Mouse (Mus musculus) kidney, adult 2 months (tissue): ENCODE results near the gene Nckap1. TPM values are rescaled to one million over a fixed set of nuclear protein-coding genes. Genes with fewer than 3 reads are reported as not detected.

Experiments used
- DNase-seq: peaks from one replicate; pipeline ENCODE4 v3.0.0; 2021
- H3K27ac ChIP-seq: fragments of 200-500 bp; 2 replicates; pipeline ENCODE4 v1.5.1; 2012; ENCODE audit warnings: low read depth, low read length, control low read depth, inconsistent platforms; ENCODE audit not compliant: insufficient read depth
- H3K27me3 ChIP-seq: fragments of 200-500 bp; replicated peaks from 2 replicates; pipeline ENCODE4 v1.6.1; 2012; ENCODE audit warnings: mild to moderate bottlenecking, moderate library complexity, low read length, inconsistent platforms; ENCODE audit not compliant: control insufficient read depth, insufficient read depth
- H3K36me3 ChIP-seq: fragments of 200-500 bp; 2 replicates; pipeline ENCODE4 v1.6.1; 2012; ENCODE audit warnings: mild to moderate bottlenecking, moderate library complexity, low read length, inconsistent platforms; ENCODE audit not compliant: control insufficient read depth, insufficient read depth
- H3K4me1 ChIP-seq: fragments of 200-500 bp; 2 replicates; pipeline ENCODE4 v1.6.1; 2011; ENCODE audit warnings: low read length; ENCODE audit not compliant: control insufficient read depth, insufficient read depth
- H3K4me3 ChIP-seq: fragments of 200-500 bp; 2 replicates; pipeline ENCODE4 v1.5.1; 2011; ENCODE audit warnings: mild to moderate bottlenecking, low read depth, low read length, control low read depth; ENCODE audit not compliant: insufficient read depth
- CTCF ChIP-seq: fragments of 200-500 bp; conservative IDR thresholded peaks from 2 replicates; pipeline ENCODE4 v1.5.1; 2011; ENCODE audit warnings: low read depth, mild to moderate bottlenecking, control low read depth, low read length, moderate library complexity, mixed read lengths; ENCODE audit not compliant: insufficient read depth, insufficient read length
- POLR2A ChIP-seq: fragments of 200-500 bp; IDR thresholded peaks from one replicate; pipeline ENCODE4 v1.6.1; 2011; ENCODE audit warnings: low read depth, low read length, control low read depth
- WGBS: fragments of 180-500 bp; shearing (Covaris S2); methylation state at CpG from one replicate; pipeline ENCODE4 v1.1.7; 2018; 5-methylcytosine and 5-hydroxymethylcytosine counted together
- polyA plus RNA-seq: library from polyadenylated mRNA; depleted of rRNA; stranded (reverse); fragments of >200 nt; gene quantifications from 2 replicates; pipeline ENCODE4 v1.2.3, GENCODE M21; 2012

Gene Nckap1
- polyA plus RNA-seq, 1 experiment, result 45.9 TPM

GRCm38 (mm10) chr2:80580311-80580961, 744 bp downstream of the Nckap1 start:
- under 1% methylated on average over 64 of the region's 65 CpGs for WGBS
- no peaks in the 10 kb centered on the region for H3K36me3 ChIP-seq
- peak overlapping the region; percentile 72 for H3K4me3 ChIP-seq
- peak; percentile 51 for DNase-seq
- H3K27me3 ChIP-seq, result no peaks in the 10 kb centered on the region
- TF ChIP-seq POLR2A, result no peak
- TF ChIP-seq CTCF, result no peak
- H3K27ac ChIP-seq, result peak overlapping the region; percentile 88
- H3K4me1 ChIP-seq, result peaks cover 17% of the 10 kb centered on the region

- peak; percentile 13 for DNase-seq
These were observed 1.8 kb downstream of the Nckap1 start for GRCm38 (mm10) chr2:80579253-80579891.

GRCm38 (mm10) chr2:80577286-80577685, 3.9 kb downstream of the Nckap1 start:
- TF ChIP-seq CTCF (no peak), POLR2A (no peak)
- Histone ChIP-seq H3K27me3 (no peaks in the 10 kb centered on the region), H3K27ac (no peak overlapping the region), H3K36me3 (no peaks in the 10 kb centered on the region), H3K4me1 (peaks cover 23% of the 10 kb centered on the region), H3K4me3 (no peak overlapping the region)
- 89% methylated on average over 1 of the region's 1 CpGs for WGBS
- DNase-seq, result peak; percentile 68

More at GRCm38 (mm10) chr2:80579253-80579891, 1.8 kb downstream of the Nckap1 start:
- Histone ChIP-seq H3K36me3 (no peaks in the 10 kb centered on the region), H3K27me3 (no peaks in the 10 kb centered on the region), H3K4me3 (peak overlapping the region; percentile 31; the same call in 1 of the 2 replicates), H3K27ac (no peak overlapping the region; the same call in 1 of the 2 replicates), H3K4me1 (peaks cover 20% of the 10 kb centered on the region)
- no peak for TF ChIP-seq CTCF
- no peak for TF ChIP-seq POLR2A
- WGBS, result 22% methylated on average over 6 of the region's 6 CpGs

GRCm38 (mm10) chr2:80570656-80571055, 10.5 kb downstream of the Nckap1 start:
- no peak for DNase-seq
- Histone ChIP-seq H3K36me3 (no peaks in the 10 kb centered on the region; the same call in 1 of the 2 replicates), H3K4me1 (peaks cover 9% of the 10 kb centered on the region), H3K27me3 (no peaks in the 10 kb centered on the region), H3K4me3 (no peak overlapping the region), H3K27ac (no peak overlapping the region)
- TF ChIP-seq POLR2A (no peak), CTCF (no peak)
- WGBS, result 46% methylated on average over 4 of the region's 4 CpGs

GRCm38 (mm10) chr2:80567411-80567810, 13.8 kb downstream of the Nckap1 start:
- DNase-seq, result no peak
- Histone ChIP-seq H3K27me3 (no peaks in the 10 kb centered on the region), H3K4me3 (no peak overlapping the region), H3K36me3 (no peaks in the 10 kb centered on the region; the same call in 1 of the 2 replicates), H3K4me1 (0 out of 2 replicates have a peak, but pooled peaks cover 3% of the 10 kb centered on the region), H3K27ac (no peak overlapping the region)
- WGBS, result 71% methylated on average over 4 of the region's 4 CpGs
- no peak for TF ChIP-seq POLR2A

GRCm38 (mm10) chr2:80562253-80562652, 18.9 kb downstream of the Nckap1 start:
- no peak overlapping the region for H3K27ac ChIP-seq
- no peak for DNase-seq
- H3K4me1 ChIP-seq, result peaks cover 3% of the 10 kb centered on the region
- no peaks in the 10 kb centered on the region for H3K36me3 ChIP-seq
- no peaks in the 10 kb centered on the region for H3K27me3 ChIP-seq
- no peak overlapping the region for H3K4me3 ChIP-seq
- no peak for TF ChIP-seq CTCF

GRCm38 (mm10) chr2:80561478-80561877, 19.7 kb downstream of the Nckap1 start:
- 41% methylated on average over 3 of the region's 3 CpGs for WGBS
- TF ChIP-seq CTCF, result no peak
- Histone ChIP-seq H3K4me3 (no peak overlapping the region), H3K27me3 (no peaks in the 10 kb centered on the region), H3K36me3 (no peaks in the 10 kb centered on the region), H3K27ac (no peak overlapping the region), H3K4me1 (peaks cover 3% of the 10 kb centered on the region)
- peak; percentile 77 for DNase-seq

- Histone ChIP-seq H3K4me3 (no peak overlapping the region), H3K36me3 (no peaks in the 10 kb centered on the region), H3K27ac (no peak overlapping the region), H3K27me3 (no peaks in the 10 kb centered on the region), H3K4me1 (peaks cover 3% of the 10 kb centered on the region)
- no peak for DNase-seq
- TF ChIP-seq POLR2A (no peak), CTCF (no peak)
- 93% methylated on average over 5 of the region's 5 CpGs for WGBS
These were observed 20.4 kb downstream of the Nckap1 start for GRCm38 (mm10) chr2:80560773-80561172.
